Mouse (Mus musculus): ENCODE measurements around the gene A430089I19Rik.
"Not testable (repeated sequence)": the region's sequence is repeated elsewhere in the genome, so short reads cannot be mapped to it uniquely, and the experiment has no call there.

Gene A430089I19Rik

DNA sequence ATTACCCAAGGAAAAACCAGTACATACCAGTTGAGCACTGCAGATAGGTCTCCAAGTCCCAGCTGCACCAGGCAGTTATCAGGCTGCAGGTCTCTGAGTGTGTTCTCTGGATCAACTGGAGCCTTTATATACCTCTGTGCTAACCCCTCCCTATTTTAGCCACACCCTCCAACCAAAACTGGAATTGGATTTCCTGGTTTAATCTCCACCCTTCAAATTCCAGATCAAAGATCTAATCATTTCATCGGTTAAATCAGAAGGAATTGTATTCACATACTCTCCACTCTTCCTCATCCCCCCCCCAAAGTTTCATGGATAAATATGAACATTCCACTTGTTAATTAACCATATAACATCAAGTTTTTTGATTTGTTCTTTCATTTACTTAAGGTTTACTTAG lies at the start of gene A430089I19Rik:
A430089I19Rik (minus strand) TSS at position 101 of the 400 bp plus-strand sequence.
- not testable (repeated sequence) for DNase-seq

DNA sequence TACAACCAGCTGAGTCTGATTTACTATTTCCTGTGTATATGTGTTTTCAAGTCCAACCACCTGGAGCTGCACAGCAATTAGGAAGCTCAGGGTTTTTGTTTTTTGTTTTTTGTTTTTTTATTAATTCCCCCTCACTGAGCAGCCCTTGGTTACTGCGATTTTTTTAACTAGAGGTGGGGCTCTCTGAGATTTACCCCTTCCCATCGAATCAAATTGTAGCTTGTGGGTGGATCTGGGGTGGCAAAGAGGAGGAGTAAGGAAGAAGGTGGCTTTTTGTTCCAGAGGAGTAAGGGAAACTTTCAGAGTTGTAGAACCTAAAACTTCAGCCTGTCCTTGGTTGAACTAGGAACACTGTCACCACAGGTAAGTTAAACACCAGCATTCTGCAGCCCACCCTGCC lies 32.9 kb upstream of the A430089I19Rik start, which contains the start of gene AA792892:
AA792892 (plus strand) TSS at position 301 of the 400 bp plus-strand sequence.
- DNase-seq = not testable (repeated sequence)

DNA sequence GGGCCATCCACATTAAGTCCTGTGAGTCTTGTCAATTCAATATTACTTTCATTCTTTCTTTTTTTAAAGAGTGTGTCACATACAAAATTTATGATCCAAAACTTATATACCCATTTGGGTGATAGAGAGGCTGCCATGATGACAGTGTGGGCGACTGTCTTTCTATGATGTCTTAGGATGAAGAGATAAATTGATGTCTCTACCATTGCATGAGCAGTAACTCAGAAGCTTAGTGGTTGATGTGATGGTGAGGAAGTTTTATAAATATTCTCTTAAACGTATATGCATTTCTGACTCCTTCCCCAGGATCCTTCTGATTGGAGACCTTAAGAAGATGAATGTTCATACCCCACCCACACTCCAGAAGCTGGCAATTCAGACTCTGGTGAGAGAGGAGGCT lies 7.5 kb upstream of the A430089I19Rik start, which contains the start of gene Gm6502:
Gm6502 (plus strand) TSS at position 301 of the 400 bp plus-strand sequence.
- DNase-seq = not testable (repeated sequence)
